Comparison of ENCODE assay signal across 8 mouse cellular contexts in genomic region chr9:110333135-110333895, GRCm38 (mm10). TPM values are rescaled to one million over a fixed set of nuclear protein-coding genes. Genes with fewer than 3 reads are reported as not detected.
DNase-seq lines count a peak whose midpoint lies in the region; ATAC-seq and TF ChIP-seq lines count a peak whose summit lies in the region.

Gene Scap (plus strand): TSS chr9:110333288.

- H3K4me1 ChIP-seq in embryonic facial prominence, embryonic 14.5 days (ENCODE audit: control insufficient read depth, insufficient read depth, low read length), result peaks cover 11% of the 10 kb centered on the region; the same call in 1 of the 2 replicates
- H3K4me1 ChIP-seq in limb, embryonic 14.5 days (ENCODE audit: control insufficient read depth, insufficient read depth, low read length), result peaks cover 4% of the 10 kb centered on the region; the same call in 1 of the 2 replicates
- peaks cover 5% of the 10 kb centered on the region; the same call in 1 of the 2 replicates for H3K4me1 ChIP-seq in midbrain, postnatal 0 days (ENCODE audit: insufficient read depth, low read length)

- peak within 1 kb of the TSS; percentile 77 for H3K9ac ChIP-seq in embryonic facial prominence, embryonic 14.5 days (ENCODE audit: low read depth, low read length)
- peak within 1 kb of the TSS; percentile 70 for H3K9ac ChIP-seq in limb, embryonic 14.5 days (ENCODE audit: low read depth, low read length, severe bottlenecking)
- H3K9ac ChIP-seq in midbrain, postnatal 0 days (replicated peaks; ENCODE audit: low read length, poor library complexity, severe bottlenecking), result peak within 1 kb of the TSS; percentile 67

- H3K27ac ChIP-seq in embryonic facial prominence, embryonic 14.5 days (replicated peaks; ENCODE audit: low read depth, low read length), result peak within 1 kb of the TSS; percentile 21; the same call in 1 of the 2 replicates
- H3K27ac ChIP-seq in limb, embryonic 14.5 days (replicated peaks; ENCODE audit: low read depth, low read length), result no peak within 1 kb of the TSS
- H3K27ac ChIP-seq in midbrain, postnatal 0 days (ENCODE audit: low read depth, low read length), result no peak within 1 kb of the TSS

- peak within 1 kb of the TSS; percentile 82 for H3K4me2 ChIP-seq in embryonic facial prominence, embryonic 14.5 days (ENCODE audit: low read depth, low read length)
- peak within 1 kb of the TSS; percentile 75 for H3K4me2 ChIP-seq in limb, embryonic 14.5 days (replicated peaks; ENCODE audit: low read depth, low read length, severe bottlenecking)
- peak within 1 kb of the TSS; percentile 90 for H3K4me2 ChIP-seq in midbrain, postnatal 0 days (ENCODE audit: low read depth, low read length, poor library complexity, severe bottlenecking)

- H3K27me3 ChIP-seq in embryonic facial prominence, embryonic 14.5 days (replicated peaks; ENCODE audit: control insufficient read depth, insufficient read depth, low read length), result no peaks in the 10 kb centered on the region
- no peaks in the 10 kb centered on the region for H3K27me3 ChIP-seq in limb, embryonic 14.5 days (ENCODE audit: control insufficient read depth, insufficient read depth, low read length)
- H3K27me3 ChIP-seq in midbrain, postnatal 0 days (ENCODE audit: insufficient read depth, low read length), result no peaks in the 10 kb centered on the region

- no peaks in the 10 kb centered on the region for H3K9me3 ChIP-seq in embryonic facial prominence, embryonic 14.5 days (ENCODE audit: control insufficient read depth, low read length)
- no peaks in the 10 kb centered on the region for H3K9me3 ChIP-seq in limb, embryonic 14.5 days (ENCODE audit: control insufficient read depth, low read length)
- H3K9me3 ChIP-seq in midbrain, postnatal 0 days (ENCODE audit: low read length), result no peaks in the 10 kb centered on the region

- H3K36me3 ChIP-seq in embryonic facial prominence, embryonic 14.5 days (ENCODE audit: control insufficient read depth, insufficient read depth, low read length), result no peaks in the 10 kb centered on the region
- no peaks in the 10 kb centered on the region for H3K36me3 ChIP-seq in limb, embryonic 14.5 days (ENCODE audit: control insufficient read depth, insufficient read depth, low read length)
- no peaks in the 10 kb centered on the region for H3K36me3 ChIP-seq in midbrain, postnatal 0 days (ENCODE audit: insufficient read depth, low read length)

- ATAC-seq in embryonic facial prominence, embryonic 14.5 days (ENCODE audit: low read depth), result peak; percentile 91
- ATAC-seq in limb, embryonic 14.5 days (ENCODE audit: low FRiP score, low read depth), result peak; percentile 86
- ATAC-seq in midbrain, postnatal 0 days (ENCODE audit: low FRiP score), result peak; percentile 88

- TF ChIP-seq POLR2A in limb, embryonic 14.5 days (IDR thresholded peaks at IDR 0.05; ENCODE audit: borderline replicate concordance, extremely low read depth, insufficient read depth, insufficient read length), result no peak

- peak; percentile 99 for TF ChIP-seq CTCF in midbrain, postnatal 0 days (IDR thresholded peaks at IDR 0.05)

- WGBS in embryonic facial prominence, embryonic 14.5 days, result 0% methylated on average over 24 of the region's 78 CpGs
- WGBS in limb, embryonic 14.5 days, result under 1% methylated on average over 63 of the region's 78 CpGs
- 2% methylated on average over 48 of the region's 78 CpGs for WGBS in midbrain, postnatal 0 days

- DNase-seq in 3T3-L1 (ENCODE audit: low read depth, low spot score), result peak; percentile 90
- peak; percentile 98 to 100 for DNase-seq in adrenal gland, postnatal 4 days (ENCODE audit: low spot score in 2 of 2)
- DNase-seq in embryonic facial prominence, embryonic 14.5 days (ENCODE audit: low spot score), result peak; percentile 93
- DNase-seq in heart, adult 8-10 months (ENCODE audit: low spot score), result peak; percentile 94
- DNase-seq in kidney, adult 9 months, result peak; percentile 98
- DNase-seq in limb, embryonic 14.5 days (ENCODE audit: low spot score), result peak; percentile 81
- DNase-seq in midbrain, postnatal 0 days (ENCODE audit: low spot score), result peak; percentile 93
- DNase-seq in spleen, postnatal 14 days (ENCODE audit: low spot score in 2 of 2), result peak; percentile 96 to 97

- H3K4me3 ChIP-seq in embryonic facial prominence, embryonic 14.5 days (ENCODE audit: low read depth, low read length), result peak within 1 kb of the TSS; percentile 83
- H3K4me3 ChIP-seq in limb, embryonic 14.5 days (replicated peaks; ENCODE audit: low read length), result peak within 1 kb of the TSS; percentile 81
- peak within 1 kb of the TSS; percentile 75 for H3K4me3 ChIP-seq in midbrain, postnatal 0 days (ENCODE audit: low read depth, low read length)

RNA-seq across cellular contexts. Expression of gene Scap, which starts in this region (rescaled TPM):
- 100 to 1,000 TPM; 117 to 130 TPM for total RNA-seq in adrenal gland, postnatal 4 days (2021)
- polyA plus RNA-seq in embryonic facial prominence, embryonic 14.5 days (2014; fragmentation: Nextera tagmentation; extraction: Ambion mirVana), result 30.3 and 33.0 TPM in 2 replicates
- total RNA-seq in heart, adult 8-10 months (2022), result 10 to 100 TPM; 23.7 to 34.9 (median 29.3) TPM
- polyA plus RNA-seq in limb, embryonic 14.5 days (2012; rRNA removed), result 30.3 and 36.9 TPM in 2 replicates
- 28.4 and 33.5 TPM in 2 replicates for polyA plus RNA-seq in limb, embryonic 14.5 days (2014; fragmentation: Nextera tagmentation; extraction: Ambion mirVana)
- total RNA-seq in midbrain, postnatal 0 days (2014; rRNA removed), result 146 and 162 TPM in 2 replicates
- polyA plus RNA-seq in midbrain, postnatal 0 days (2015; fragmentation: Nextera tagmentation; extraction: Ambion mirVana), result 56.6 and 59.3 TPM in 2 replicates
